Mouse (Mus musculus) CD4-positive helper T cell, adult 2 months (primary cell): ENCODE data around the gene Lad1.

Source experiments
- DNase-seq: peaks from one replicate; pipeline ENCODE4 v3.0.0-alpha.2; 2012; ENCODE audit warnings: low read depth, missing footprints, low spot score

Gene Lad1

GRCm38 (mm10) chr1:135807546-135807945, 10.9 kb upstream of the Lad1 start:
- peak; percentile 83 for DNase-seq

GRCm38 (mm10) chr1:135810180-135810579, 8.2 kb upstream of the Lad1 start:
- DNase-seq, result no peak

DNA sequence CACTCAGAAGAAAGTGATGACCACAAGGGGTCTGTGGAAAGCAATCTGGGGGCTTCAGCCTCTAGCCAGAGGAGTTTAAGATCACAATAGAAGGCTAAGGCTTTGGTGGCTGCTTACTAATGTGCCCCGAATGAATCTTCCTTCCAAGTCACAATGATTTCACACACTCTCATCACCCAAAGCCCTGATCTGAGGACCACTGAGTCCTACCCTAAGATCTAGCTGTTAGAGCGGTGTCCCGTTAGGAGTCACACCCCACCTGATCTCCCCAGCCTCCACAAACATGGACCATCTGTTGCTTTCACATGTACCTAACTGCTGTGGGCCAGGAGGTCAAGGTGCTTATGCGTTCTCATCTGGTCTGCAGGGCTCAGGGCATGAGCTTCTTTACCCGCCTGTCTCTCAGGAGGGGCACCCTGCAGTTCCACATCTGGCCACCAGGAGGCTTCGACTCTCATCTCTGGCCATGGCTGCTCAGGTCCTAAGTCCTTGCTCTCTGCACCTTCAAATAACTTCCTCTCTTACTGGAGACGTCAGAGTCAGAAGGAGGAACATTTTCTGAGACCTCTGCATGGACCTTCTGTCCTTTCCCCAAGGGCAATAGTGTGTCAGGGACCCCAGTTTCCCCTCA, 7.3 kb upstream of the Lad1 start:
- DNase-seq, result peak; percentile 75

DNA sequence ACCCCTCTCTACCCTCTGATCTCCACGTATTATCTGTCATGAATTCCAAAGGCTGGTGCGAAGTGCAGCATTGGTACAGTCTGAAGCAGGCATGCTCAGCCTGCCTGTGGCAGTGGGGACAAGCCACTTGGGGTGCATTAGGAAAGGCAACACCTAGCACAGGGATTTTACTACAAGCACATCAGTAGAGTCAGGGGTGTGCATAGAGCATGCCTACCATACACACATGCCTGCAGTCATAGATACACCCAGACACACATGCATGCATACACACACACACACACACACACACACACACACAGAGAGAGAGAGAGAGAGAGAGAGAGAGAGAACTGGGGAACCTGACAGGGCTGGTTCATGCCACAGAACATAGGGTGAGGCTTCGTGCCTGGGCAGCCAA, 6.2 kb upstream of the Lad1 start:
- DNase-seq, result no peak

DNA sequence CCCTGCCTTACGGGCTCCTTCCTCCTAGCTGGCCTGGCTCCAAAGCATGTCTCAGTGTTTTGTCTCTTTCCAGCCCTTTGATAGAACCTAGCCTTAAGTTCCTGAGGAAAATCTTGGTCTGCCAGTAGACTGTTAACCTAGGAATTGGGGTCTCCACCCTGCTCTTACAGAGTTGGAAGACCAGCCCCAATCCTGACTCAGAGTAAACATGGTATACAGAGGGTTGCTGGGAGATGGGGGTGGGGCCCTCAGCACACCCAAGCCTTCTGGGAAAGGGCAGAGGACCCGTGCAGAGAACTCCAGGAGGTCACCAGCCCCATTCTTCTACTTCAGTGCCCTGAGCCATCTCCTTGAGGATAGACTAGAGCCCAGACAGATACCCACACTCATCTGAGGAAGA, 5.8 kb upstream of the Lad1 start:
- no peak for DNase-seq

- no peak for DNase-seq
Measured at GRCm38 (mm10) chr1:135813071-135813470, 5.3 kb upstream of the Lad1 start.

- no peak for DNase-seq
Measured at GRCm38 (mm10) chr1:135813687-135814395, 4.6 kb upstream of the Lad1 start.

DNA sequence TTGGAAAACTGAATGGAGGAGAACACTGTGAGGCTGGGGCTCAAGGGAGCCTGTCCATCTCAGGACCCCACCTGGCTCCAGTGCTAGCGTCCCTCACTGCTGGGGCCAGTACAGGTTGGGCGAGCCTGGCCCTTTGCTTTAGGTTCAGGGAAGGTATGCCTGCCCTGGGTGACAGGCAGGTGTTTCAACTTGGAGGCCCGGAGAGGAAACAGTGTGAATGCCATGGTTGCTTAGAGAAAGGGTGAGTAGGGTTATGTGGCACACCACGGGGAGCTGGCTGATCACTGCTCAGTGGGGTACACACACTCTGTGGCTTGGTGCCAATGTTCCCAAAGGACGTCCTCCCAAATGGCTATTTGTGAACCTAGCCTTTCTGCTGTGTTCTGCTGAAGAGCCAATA, 3.9 kb upstream of the Lad1 start:
- no peak for DNase-seq

DNA sequence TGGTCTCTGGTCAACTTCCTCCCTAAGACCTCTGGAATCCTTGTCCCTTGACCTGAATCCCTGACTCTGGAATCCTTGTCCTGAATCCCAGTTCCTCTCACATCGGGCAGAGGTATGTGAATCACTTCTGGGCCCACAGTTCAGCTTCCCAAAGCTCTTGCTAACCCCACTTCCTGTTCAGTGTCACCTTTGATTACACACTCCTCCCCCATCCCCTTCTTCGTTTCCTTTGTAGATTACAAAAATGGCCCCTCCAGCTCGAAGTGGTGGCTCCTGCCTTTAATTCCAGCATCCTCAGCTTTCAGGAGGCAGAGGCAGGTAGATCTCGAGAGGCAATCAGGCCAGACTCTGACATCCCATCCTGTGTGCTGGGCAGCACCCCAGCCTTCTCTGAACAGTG, 803 bp upstream of the Lad1 start:
- DNase-seq, result peak; percentile 41

- DNase-seq, result no peak
Measured at GRCm38 (mm10) chr1:135820071-135820470, 1.7 kb downstream of the Lad1 start.

DNA sequence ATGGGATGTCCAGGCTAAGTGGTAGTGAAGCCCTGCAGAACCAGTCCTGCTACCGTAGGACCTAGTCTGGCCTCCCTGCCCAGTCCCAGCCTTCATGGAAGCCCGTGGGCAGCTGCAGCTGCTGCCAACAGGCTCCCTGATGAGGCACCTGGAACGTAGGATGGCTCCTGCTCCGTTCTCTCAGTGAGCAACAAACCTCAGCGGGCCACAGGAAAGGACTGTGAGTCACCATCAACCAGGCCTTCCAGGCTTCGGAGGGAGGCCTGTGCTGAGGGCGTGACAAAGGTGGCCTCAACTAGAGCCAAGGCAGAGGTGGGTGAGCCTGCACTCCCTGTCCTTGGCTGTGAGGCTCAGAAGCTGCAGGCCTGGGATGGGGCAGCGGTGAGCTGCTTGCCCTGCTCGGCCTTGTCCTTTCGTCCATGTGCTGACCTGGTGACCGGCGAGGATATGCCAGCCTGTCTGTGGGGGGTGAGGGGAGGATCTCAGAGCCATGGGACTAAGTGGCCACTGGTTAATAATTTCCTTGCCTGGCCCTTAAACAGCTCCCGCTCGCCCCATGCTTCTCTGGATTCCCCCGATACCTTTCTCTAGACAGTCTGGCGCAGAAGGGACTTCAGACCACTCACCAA, 2.5 kb downstream of the Lad1 start:
- no peak for DNase-seq

- no peak for DNase-seq
Measured at GRCm38 (mm10) chr1:135821780-135822179, 3.4 kb downstream of the Lad1 start.

DNA sequence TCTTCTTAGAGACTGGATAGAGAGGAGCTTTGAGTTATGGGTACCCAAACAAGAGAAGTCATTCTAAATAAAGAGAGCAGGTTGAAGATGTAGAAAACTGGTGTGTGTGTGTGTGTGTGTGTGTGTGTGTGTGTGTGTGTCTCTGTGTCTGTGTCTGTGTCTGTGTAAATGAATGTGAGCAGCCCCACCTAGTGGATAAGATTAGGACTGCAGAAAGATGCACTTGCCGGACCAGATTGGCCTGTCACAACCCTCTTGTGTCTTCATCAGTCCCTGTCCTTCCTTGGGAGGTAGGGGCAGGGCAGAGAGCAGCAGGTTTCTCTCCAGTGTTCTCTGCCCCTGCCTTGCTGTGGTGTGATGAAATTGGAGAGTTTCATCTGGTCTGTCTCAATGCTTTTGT, 10.5 kb downstream of the Lad1 start:
- peak; percentile 75 for DNase-seq

DNA sequence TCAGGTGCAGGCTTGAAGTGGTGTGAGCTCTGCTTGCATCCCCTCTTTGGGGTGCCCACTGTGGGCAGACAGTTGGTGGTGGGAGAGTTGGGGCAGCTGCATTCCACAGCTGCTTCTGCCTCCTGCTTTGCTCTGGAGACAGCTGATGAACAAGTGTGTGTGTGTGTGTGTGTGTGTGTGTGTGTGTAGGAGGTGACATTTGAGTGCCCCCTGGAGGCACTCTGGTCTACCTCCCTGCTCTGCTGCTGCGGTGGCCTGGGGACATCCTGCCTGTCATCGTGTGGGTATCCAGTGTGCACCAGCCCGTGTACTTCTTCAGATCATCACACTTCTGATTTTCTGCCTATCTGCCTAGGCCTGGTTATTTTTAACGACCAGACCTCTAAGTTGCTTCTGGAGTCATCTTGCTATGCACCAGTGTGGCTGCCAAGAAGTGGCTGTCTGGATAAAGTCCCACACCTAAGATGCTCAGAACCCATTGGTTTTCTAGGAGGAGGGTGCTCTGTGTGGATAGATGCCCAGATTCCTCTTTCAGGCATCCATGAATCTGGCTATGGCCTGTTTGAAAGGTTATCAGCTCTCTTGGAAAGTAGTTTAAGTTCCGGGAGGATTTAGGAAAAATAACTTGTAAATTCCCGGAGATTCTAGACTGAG, 15.9 kb downstream of the Lad1 start:
- DNase-seq, result no peak

DNA sequence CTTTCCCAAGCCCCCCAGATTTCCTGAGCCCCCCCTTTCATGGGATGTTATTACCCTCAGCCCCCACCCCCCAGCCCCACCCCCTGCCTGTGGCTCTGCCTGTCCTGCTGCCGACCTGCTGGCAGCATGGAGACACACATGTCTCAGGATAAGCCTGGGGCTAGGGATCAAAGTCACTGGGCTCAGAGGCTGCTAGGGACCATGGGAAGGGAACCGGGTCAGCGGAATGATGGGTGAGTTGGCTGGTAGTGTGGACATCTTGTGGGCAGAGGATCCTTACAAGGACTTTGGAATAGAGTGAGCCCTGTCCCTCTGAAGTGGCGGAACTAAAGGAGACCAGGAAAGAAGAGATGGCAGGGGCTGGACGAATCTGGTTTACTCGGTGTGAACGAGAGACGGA, 16.6 kb downstream of the Lad1 start:
- DNase-seq, result no peak

GRCm38 (mm10) chr1:135835716-135836483, 17.5 kb downstream of the Lad1 start, which contains the start of gene Tnnt2:
Tnnt2 (plus strand) TSS chr1:135836354.
- no peak for DNase-seq

GRCm38 (mm10) chr1:135838626-135839025, 20.2 kb downstream of the Lad1 start:
- no peak for DNase-seq

- no peak for DNase-seq
Measured at GRCm38 (mm10) chr1:135839065-135839464, 20.7 kb downstream of the Lad1 start.

GRCm38 (mm10) chr1:135840675-135841395, 22.4 kb downstream of the Lad1 start:
- DNase-seq, result no peak

- DNase-seq, result no peak
Measured at GRCm38 (mm10) chr1:135843519-135844262, 25.3 kb downstream of the Lad1 start.
